Mouse (Mus musculus) induced T-regulatory cell, adult 2 months (primary cell): ENCODE measurements around the gene Med19.
"Not testable (repeated sequence)": the region's sequence is repeated elsewhere in the genome, so short reads cannot be mapped to it uniquely, and the experiment has no call there.

Experiments
- DNase-seq: peaks from one replicate; pipeline ENCODE4 v3.0.0-alpha.2; 2012; ENCODE audit warnings: low read depth

Med19 gene

DNA sequence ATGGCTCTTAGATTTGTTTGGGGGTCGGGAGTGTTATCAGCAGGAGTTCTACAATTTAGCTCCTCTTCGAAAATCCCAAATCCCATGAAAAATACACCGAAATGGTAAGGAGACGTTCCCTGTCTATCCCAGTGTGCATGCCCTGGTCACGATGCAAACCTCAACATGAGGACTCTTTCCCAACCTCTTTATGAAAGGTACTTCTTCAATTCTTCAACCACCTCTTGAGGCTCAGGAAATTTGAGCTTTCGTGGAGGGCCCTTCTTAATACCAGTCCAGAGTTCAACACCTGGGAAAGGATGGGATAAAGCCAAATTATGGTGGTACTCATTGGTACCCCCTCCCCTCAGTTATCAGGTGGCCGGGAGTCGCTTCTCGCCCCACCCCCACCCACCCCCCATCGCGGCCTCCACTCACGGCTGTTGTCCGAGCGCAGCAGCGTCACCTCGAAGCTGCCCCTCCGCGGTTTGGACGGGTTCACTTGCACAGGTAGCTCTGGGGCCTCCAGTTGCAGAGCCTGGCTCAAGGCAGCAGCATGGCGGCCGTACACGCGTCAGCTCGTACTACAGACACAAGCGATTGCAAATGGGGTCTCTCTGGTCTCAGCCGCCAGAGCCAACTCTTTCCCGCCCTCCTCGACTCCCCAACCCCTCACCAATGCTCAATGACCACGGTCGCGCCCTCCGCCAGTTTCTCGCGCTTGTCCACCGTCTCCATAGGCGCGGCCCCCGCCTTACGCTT, 8.2 kb upstream of the Med19 start:
- peak; percentile 21 for DNase-seq

DNA sequence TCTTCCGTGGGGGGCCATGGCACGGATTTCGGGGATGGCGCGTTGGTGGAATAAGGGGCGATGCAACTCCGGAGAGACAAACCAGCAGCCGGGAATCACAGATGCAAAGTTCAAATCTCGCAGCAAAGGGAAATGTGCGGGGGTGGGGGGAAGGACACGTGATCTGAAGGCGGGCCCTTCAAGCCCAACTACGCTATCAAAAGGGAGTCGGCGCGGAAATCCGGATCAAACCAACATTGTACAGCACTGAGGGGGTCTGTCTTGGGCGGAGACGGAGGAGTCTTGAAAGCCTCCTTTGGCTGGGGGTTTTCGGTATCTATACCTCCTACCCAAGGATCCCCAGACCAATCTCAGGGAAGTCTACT, 7.7 kb upstream of the Med19 start, which contains the start of gene Selenoh:
Gene Selenoh (minus strand): TSS at position 202 of the 365 bp plus-strand sequence.
- peak; percentile 95 for DNase-seq

DNA sequence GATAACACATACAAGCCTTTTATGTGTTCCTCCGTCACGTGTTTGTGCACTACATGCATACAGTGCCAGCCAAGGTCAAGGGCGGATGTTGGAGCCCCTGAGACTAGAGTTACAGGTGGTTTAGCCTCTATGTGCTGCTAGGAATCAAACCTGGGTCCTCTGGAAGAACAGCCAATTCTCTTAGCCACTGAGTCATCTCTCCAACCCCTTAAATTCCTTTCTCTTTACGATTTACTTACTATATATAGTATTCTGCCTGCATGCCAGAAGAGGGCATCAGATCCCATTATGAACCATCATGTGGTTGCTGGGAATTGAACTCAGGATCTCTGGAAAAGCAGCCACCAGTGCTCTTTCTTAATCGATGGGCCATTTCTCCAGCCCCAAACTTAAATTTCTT, 6.7 kb upstream of the Med19 start:
- DNase-seq: not testable (repeated sequence)

DNA sequence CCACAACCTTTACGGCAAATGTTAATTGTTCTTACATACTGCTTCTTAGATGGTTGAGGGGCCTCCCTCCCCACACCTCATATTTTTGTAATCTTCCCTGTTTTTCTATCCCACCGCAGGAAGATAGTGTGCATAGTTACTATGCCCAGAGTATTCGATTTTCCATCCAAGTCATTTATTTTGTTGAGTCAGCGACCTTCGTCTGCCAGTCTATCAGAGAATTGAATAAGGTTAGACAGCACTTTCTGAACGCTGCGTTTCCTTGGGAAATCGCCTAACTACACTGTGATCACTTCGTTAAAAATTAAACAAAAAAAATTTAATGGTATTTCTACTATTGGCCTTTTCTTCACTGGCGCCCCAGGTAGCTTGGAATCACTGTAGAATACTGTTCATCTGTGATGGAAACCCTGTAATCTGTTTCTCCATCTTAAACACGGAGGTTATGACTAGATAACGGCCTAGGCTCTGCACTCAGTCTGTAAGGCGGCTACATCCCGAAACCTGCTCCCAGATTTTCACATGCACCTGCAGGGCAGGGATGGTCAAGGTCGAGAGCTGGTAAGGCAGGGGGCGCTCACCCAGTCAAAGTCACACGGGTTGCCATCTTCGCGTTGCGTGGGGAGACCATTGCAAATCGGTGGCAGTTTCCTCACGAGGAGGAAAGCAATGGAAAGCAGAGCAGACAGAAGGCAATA, 783 bp upstream of the Med19 start:
- DNase-seq: no peak

DNA sequence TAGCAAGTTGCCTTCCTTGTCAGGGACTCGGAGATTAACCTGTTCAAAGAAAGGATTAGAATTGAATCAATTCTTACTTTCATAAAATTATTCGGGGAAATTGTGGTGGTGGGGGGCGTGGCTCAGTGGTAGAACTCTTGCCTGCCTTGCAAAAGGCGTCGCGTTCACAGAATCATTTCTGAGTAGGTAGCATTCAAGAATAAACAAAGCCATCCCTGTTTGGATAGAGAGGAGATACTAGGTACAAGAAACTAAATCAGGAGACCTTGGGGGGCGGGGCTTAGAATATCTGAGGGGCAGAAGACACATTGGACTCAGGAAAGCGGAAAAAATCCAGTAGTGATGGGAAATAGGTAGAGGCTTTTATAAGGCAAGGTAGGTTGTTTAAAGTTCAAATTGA, 814 bp downstream of the Med19 start, which contains the start of gene Tmx2:
Gene Tmx2 (minus strand): TSS at position 125 of the 400 bp plus-strand sequence.
- peak; percentile 44 for DNase-seq

DNA sequence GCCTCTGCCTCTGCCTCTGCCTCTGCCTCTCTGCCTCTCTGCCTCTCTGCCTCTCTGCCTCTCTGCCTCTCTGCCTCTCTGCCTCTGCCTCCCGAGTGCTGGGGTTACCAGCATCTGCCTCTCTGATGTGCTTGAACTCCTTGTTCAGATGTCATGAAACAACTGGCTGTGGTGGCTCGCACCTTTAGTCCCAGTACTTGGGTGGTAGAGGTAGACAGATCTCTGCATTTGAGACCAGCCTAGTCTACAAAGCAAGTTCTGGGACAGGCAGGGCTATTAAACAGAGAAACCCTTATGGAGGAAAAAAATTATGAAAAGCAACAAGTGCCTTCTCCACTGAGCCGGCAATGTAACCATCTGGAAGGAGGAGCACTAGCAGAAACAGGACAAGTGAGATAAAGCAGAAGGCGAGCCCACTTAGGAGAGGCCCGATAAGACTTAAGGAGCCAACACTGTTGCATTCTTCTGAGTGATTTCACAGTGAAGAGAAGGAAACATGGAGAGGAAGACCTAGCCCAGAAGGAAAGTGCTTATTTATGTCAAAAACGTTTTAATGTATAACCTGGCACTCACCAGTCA, 4.5 kb downstream of the Med19 start:
- no peak for DNase-seq

DNA sequence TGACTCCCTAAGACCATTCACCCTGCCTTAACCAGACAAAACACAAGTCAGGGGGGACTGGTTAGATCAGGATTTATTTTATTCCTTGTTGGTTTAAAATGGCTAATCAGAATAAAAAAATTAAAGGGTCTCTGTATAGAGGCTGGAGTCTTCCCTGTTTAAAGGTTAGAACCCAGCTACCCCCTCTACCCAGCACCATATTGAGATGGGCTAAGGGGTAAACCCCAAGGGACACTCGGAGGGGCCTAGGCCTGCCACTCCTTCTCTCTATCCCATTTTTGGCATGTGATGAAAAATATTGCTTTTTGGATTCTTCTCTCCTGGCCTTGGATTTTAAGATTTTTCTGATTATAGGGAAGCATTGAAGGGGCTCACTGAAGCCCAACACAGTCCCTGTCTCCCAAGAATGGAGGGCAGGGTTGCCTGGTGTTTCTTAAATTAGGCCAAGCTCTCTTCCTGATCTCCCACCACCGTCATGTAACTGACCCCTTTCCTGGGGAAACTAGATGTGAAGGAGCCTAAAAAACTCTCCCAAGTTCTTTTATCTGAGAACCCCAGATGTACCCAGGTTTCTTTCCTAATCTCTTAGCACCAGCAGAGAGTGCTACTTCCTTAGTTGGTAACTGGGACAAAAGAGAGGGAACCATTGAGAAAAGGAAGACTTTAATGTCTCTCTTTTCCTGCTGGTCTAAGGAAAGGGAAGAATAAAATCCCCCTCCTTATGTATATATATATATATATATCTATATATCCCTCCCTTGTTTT, 10.1 kb downstream of the Med19 start:
- DNase-seq: no peak

DNA sequence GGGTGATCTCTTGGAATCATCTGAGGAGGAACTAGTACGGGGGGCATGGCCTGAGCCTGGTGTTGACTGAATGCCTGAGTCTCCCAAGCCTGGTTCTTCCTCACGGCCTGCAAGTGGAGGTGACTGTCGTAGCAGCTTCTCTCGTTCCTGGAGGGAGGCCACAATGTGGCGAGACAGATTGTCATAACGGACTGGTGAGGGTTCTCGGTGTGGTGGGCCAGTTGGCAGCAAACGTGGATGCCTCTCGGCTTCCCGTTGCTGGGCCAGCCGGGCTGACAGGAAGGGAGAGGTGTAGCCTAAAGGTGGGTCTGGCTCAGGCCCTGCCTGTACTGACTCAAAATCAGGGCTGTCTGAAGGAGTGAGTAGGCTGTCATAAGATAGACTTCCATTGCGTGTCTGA, 11.8 kb downstream of the Med19 start:
- no peak for DNase-seq

DNA sequence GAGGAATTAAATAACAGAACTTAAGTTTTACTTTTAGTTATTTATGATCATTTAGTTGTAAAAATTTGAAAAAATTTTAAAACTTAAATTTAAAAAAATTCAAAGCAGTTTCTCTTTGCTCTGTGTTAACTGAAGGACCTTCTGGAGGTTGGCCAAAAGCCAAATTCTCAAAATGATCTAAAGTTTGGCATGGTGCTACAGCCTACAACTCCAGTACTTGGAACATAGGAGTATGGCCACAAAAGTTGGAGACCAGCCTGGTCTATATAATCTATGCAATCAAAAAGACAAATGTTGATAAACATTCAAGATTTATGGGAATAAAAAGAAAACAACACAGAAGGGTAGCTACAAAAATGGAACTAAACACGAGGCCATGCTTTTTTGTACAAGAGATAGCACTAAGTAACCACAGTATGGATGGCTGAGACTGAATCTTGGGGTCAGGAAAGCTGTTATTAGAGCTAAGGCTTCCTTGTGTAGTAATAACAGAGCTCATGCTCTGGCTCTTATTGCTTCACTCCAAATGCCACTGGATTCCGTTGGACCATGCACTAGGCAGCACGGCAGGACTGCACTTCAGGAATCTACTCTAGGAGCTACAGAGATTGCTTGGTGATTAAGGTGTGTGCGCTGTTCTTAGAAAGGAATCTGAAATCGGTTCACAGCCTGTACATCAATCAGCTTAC, 16.9 kb downstream of the Med19 start:
- DNase-seq: no peak

DNA sequence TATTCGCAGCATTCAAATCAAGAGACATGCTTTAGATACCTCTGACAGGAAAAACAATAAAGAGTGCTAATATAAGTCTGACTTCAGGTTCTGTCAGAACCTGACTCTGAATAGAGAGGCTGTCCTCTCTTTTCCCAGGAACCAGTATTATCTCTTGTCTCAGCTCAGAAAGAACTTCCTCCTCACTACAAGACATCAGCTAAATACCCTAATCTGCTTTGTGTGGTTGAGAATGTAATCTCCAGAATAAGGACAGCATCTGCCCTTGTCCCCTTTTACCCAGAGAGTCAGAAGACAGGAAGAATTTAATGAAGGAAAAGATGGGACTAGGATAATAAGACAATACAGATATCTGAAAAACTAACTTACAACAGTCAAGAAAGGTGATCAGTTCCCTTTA, 25.3 kb downstream of the Med19 start:
- no peak for DNase-seq

DNA sequence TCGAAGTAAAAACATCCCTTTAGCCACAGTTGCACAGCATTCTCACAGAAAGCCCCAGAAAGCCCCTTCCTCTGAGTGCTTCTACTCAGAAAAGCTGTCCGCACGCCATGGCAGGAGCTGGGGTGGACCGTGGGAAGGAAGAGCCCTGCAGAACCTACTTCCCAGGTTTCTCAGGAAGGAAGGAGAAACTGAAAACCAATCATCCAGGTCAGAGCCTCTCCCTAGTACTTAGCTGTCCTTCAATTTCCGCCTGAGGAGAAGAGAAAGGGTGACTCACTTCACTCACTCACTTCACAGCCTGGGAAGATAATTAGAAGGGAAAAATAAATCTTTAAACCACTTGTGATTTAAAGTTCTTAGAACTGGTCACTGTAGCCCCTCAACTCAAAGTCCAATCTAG, 26.1 kb downstream of the Med19 start:
- DNase-seq: no peak

DNA sequence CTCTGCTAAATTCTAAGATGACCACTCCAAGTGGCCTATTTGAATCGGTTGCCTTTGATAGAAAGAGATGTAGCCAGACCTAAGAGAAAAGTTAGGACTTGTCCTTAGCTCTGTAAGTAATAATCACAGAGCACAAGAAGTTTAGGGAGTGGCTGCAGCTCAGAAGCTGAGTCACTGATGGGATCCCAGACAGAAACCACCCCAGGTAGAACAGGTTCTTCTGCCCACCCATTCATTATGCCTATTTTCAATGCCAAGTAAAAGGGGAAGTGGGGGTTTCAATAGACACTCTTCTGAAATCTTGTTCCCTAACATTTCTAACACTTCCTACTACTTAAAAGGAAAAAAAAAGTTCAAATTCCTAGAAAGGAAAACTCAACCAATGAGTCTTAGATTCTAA, 27.1 kb downstream of the Med19 start:
- no peak for DNase-seq

DNA sequence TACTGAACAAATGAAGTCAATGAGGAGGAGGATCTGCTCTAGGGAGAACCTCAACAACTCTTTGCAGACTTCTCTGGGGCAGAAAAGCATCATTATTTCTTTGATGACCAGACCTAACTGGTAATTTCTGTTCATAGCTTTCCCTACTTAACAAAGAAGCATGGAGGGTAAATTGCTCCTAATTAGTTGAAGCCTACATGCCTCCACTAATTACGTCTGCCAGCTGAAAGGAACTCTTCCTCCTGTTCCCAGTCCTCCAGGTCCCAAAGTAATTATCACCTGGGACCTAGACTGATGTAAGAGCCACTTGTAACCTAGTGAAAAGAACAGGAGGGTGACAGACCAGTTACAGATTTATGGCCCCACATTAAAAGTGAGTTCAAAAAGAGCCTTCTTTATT, 29.3 kb downstream of the Med19 start:
- no peak for DNase-seq

DNA sequence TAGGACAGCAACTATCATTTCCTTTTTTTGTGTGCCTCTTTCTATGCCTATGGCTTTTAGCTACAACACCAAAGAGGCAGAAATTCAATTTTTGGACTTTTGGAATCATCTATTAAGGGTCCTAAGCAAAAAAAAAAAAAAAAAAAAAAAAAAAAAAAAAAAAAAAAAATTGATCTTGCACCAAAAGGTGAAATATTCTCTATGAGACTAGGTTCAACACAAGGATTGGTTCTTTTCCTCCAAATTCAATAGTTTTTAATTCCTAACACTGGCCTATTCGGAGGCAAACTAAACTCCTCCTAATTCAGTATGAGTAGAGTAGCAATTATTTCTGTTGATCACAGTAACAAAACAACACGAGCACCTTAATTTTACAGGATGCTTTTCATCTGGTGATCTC, 33.7 kb downstream of the Med19 start:
- DNase-seq: no peak

DNA sequence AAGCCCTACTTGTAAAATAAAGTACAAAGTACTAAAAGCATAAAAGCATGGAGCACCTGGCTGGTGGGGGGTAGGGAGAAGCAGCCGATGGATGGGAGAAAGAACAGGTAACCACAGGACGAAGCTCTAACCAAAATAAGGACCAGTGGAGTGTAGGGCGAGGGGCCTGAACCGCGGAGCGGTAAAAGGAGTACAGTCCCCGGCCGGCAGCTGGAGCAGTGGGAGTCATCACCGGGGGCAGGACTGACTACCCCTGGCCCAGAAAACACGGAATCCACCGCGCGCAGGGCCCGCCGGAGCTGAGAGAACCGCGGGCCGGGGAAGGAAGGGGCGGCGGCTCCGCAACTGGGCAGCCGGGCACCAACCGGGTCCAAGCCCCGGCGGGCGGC, 36.2 kb downstream of the Med19 start:
- no peak for DNase-seq

DNA sequence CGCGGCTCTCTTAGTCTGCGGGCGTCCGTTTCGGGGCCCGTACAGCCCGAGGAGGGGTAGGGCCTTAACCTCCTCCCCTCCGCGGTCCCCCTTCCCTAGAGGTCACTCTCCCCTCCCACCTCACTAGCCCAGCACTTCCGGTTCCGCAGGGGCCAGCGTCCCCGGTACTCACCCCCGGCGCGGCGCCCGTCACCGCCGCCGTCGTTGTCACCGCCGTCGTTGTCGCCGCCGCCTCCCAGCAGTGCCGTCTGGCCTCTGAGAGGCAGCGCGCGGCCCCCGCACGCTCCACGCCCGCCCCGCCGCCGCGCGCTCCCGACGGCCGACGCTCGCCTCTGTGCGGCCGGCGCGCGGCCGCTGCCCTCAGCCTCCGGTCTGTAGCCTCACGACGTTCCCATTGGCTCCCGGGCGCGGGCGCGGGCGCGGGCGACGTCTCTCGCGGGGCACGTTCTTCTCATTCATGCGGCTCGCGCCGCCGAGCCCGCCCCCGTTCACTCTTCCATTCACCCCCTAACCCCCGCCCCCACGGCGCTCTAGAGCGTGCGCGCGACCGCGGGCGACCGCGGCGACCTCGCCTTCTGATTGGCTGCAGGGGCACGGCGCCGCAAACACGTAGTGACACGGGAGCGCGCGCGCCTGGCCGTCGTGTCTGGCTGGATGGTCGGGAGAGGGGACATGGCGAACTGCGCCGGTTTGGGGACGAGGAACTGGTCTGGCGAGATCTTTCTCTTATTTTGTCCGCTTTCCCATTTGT, 36.8 kb downstream of the Med19 start, which contains the start of gene Zdhhc5:
Gene Zdhhc5 (minus strand): TSS at position 370 of the 751 bp plus-strand sequence.
- DNase-seq: peak; percentile 99

DNA sequence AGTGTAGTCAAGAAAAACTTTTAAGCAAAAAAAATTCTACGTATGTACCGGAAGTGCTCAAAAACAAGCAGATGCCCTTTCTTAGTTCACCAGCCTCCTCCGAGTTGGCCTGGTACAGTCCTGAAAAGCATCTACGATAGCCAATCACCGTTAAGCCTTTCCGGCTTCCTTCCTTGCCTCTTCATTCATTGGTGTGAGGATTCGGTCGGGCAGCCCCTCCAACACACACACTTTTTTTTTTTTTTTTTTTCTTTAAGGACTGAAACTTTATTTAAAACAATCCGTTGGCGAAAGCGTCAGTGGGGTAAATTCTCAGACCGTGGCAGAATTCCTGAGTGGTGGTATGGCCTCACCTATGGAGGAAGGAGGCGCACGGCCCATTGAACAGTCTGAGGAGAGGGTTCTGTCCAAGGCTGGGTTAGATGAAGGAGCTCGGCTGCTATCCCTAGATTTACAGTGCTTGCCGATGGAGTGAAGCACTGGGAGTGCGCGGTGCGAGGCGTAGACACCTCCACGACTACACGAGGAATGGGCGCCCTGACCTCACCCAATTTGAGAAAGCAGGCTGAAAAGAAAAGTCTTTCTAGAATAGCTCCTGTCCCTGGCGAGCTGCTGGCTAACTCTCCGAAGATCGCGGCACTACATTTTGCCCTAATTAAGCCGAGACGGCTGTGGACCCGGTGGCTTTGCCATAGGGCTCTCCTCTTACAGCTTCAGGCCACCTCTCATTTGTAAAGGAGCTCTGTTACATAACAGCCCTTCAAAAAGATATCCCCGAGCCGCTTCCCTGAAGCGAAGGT, 37.6 kb downstream of the Med19 start:
- DNase-seq: no peak

DNA sequence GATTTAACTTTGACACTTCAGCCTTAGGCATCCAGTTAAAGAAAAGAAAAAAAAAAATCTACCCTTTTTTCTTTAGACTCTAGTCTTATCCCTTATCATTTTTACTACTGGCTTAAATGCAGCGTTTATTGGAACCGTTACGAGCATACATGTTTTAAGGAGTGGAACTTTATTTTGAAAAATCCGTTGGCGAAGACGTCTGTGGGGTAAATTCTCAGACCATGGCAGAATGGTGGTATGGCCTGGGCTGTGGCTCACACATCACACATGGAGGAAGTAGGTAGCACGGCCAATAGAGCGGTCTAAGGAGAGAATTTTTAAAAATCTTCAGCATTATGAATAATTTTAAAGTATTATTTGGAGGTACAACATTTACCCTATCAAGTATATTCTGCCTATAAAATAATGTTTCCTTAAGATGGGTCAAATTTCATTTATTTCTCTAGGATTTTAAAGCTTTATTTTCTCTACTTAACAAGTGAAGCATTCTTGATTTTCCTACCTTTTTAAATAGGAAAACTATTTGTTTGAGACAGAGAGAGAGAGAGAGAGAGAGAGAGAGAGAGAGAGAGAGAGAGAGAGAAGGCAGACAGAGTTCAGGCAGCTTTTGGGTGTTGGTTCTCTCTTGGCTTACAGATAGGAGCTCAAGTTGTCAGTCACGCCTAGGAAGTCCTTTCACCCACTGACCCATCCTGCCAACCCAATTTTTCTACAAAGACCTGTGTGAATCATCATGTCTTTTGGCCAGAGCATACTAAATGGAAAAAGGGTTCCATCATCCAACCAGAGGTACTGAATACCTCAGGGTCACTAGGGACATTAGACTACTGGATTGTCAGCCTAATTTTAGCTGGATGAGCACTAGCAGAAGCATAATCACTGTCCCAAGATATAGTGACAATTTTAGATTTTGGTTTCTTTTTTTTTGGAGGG, 38.5 kb downstream of the Med19 start:
- DNase-seq: peak; percentile 23

DNA sequence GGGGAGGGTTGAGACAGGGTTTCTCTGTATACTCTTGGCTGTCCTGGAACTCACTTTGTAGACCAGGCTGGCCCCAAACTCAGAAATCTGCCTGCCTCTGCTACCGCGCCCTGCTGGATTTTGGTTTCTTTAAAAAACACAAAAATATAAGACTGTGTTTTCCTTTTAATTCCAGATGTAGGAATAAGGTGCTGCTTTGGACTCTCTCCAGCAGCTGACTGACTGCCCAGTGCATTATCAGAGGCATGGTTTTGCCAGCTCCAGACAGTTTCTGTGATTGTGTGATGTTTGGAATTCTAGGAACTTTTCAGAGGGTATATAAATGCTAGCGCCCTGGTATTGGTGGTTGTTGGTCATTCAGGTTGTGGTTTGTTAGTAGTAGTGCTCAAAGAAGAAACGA, 39.2 kb downstream of the Med19 start:
- DNase-seq: no peak
